Mouse (Mus musculus) megakaryocyte, embryonic 14.5 days (primary cell): Measurements from ENCODE around the gene Kcnj2.

Experiments
- FLI1 ChIP-seq: IDR thresholded peaks from 2 replicates; pipeline ENCODE4 v1.6.1; 2012; ENCODE audit warnings: low read length, inconsistent platforms, mixed read lengths
- GATA1 ChIP-seq: IDR thresholded peaks from 3 replicates; pipeline ENCODE4 v1.6.1; 2012; ENCODE audit warnings: mixed read lengths, low read length, inconsistent platforms, borderline replicate concordance

DNA sequence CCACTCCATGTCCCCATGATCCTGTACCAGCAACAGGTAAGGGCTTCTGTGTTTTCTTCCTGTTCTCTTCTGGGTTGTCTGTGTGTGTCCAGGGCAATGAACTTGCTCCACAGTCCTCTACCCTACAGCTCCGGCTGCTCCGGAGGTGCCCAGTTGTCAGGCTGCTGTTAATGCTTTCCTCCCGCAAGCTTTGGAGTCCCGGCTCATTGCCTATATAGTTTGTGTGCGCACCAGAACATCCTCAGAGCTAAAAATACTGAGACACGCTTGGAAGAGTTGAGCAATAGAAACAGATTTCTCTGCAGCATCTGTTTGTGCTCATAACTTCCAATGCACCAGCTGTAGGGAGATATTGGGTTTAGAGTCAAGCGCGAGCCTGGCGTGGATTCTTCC, 331 bp downstream of the Kcnj2 start:
- TF ChIP-seq FLI1 (no peak), GATA1 (no peak)
